Mouse (Mus musculus) kidney, postnatal 0 days (tissue): ENCODE measurements around the gene Nlgn2. TPM values are rescaled to one million over a fixed set of nuclear protein-coding genes. Genes with fewer than 3 reads are reported as not detected.

ENCODE experiments used
- ATAC-seq: fragments of 200-750 bp; cut with Nextera tagmentation; replicated peaks from 2 replicates; pipeline ENCODE4 v1.8.0; 2017; ENCODE audit warnings: low read depth, moderate number of reproducible peaks, moderate TSS enrichment, moderate library complexity; ENCODE audit not compliant: low FRiP score
- DNase-seq: peaks from one replicate; pipeline ENCODE4 v3.0.0-alpha.2; 2016; ENCODE audit warnings: low spot score
- H3K27ac ChIP-seq: fragments of 300-500 bp; sonication (generic); 2 replicates; pipeline ENCODE4 v1.5.1; 2014; ENCODE audit warnings: mild to moderate bottlenecking
- H3K27me3 ChIP-seq: fragments of 300-500 bp; sonication (generic); 2 replicates; pipeline ENCODE4 v1.6.1; 2014; ENCODE audit warnings: low read length, mixed read lengths; ENCODE audit not compliant: insufficient read depth
- H3K36me3 ChIP-seq: fragments of 300-500 bp; sonication (generic); 2 replicates; pipeline ENCODE4 v1.6.1; 2014; ENCODE audit warnings: low read length, mixed read lengths; ENCODE audit not compliant: insufficient read depth
- H3K4me1 ChIP-seq: fragments of 300-500 bp; sonication (generic); replicated peaks from 2 replicates; pipeline ENCODE4 v1.6.1; 2014; ENCODE audit warnings: antibody characterized with exemption, low read length, mixed read lengths; ENCODE audit not compliant: insufficient read depth
- H3K4me2 ChIP-seq: fragments of 300-500 bp; sonication (generic); 2 replicates; pipeline ENCODE4 v1.6.1; 2014; ENCODE audit warnings: mild to moderate bottlenecking, low read length, moderate library complexity, mixed read lengths
- H3K4me3 ChIP-seq: fragments of 300-500 bp; sonication (generic); replicated peaks from 2 replicates; pipeline ENCODE4 v1.5.1; 2014; ENCODE audit warnings: low read depth, low read length
- H3K9ac ChIP-seq: fragments of 300-500 bp; sonication (generic); 2 replicates; pipeline ENCODE4 v1.6.1; 2014; ENCODE audit warnings: low read depth, low read length
- H3K9me3 ChIP-seq: fragments of 300-500 bp; sonication (generic); replicated peaks from 2 replicates; pipeline ENCODE4 v1.6.1; 2016; ENCODE audit warnings: low read length, inconsistent platforms, mixed read lengths
- CTCF ChIP-seq: IDR thresholded peaks from 2 replicates; pipeline ENCODE4 v1.5.1; 2016; ENCODE audit warnings: antibody characterized with exemption, low read depth, mild to moderate bottlenecking, moderate library complexity
- WGBS: fragments of 180-500 bp; shearing (Covaris S2); extraction: QIAGEN DNeasy Blood & Tissue Kit; methylation state at CpG from one replicate; pipeline ENCODE4 v1.1.7; 2014; 5-methylcytosine and 5-hydroxymethylcytosine counted together
- polyA plus RNA-seq: library from polyadenylated mRNA; unstranded; fragments of >200 nt; fragmentation: Nextera tagmentation; extraction: Ambion mirVana; gene quantifications from 2 replicates; pipeline ENCODE4 v1.2.1, GENCODE M21; 2015

Gene Nlgn2
- polyA plus RNA-seq, 1 experiment from 2014 or later: 4.1 TPM

GRCm38 (mm10) chr11:69804972-69805909 is 32.3 kb downstream of the Nlgn2 start, which contains the start of gene Tmem102:
Gene Tmem102, minus strand, starts transcription at chr11:69805624.
- Histone ChIP-seq H3K27ac (no peak within 1 kb of the TSS), H3K4me3 (peak within 1 kb of the TSS; percentile 39), H3K27me3 (peaks cover 5% of the 10 kb centered on the region; the same call in 1 of the 2 replicates), H3K36me3 (no peaks in the 10 kb centered on the region), H3K4me1 (peaks cover 39% of the 10 kb centered on the region), H3K4me2 (peak within 1 kb of the TSS; percentile 93), H3K9ac (peak within 1 kb of the TSS; percentile 49), H3K9me3 (no peaks in the 10 kb centered on the region)
- TF ChIP-seq CTCF: 0 out of 2 replicates have a peak, but pooled peaks have one; percentile 13
- 8% methylated on average over 29 of the region's 29 CpGs for WGBS
- DNase-seq (peak; percentile 58), ATAC-seq (no peak; the same call in 1 of the 2 replicates)

GRCm38 (mm10) chr11:69804652-69804940 is 33.0 kb downstream of the Nlgn2 start:
- peaks cover 44% of the 10 kb centered on the region for H3K4me1 ChIP-seq

GRCm38 (mm10) chr11:69803786-69804651 is 33.6 kb downstream of the Nlgn2 start:
- WGBS: 1% methylated on average over 60 of the region's 60 CpGs
- ATAC-seq (peak; percentile 70), DNase-seq (peak; percentile 80)
- Histone ChIP-seq H3K9ac (peak overlapping the region; percentile 51), H3K27ac (0 out of 2 replicates have a peak overlapping the region, but pooled peaks have one; percentile 44), H3K4me3 (peak overlapping the region; percentile 39), H3K4me2 (peak overlapping the region; percentile 93), H3K36me3 (no peaks in the 10 kb centered on the region), H3K4me1 (peaks cover 44% of the 10 kb centered on the region), H3K9me3 (no peaks in the 10 kb centered on the region), H3K27me3 (peaks cover 5% of the 10 kb centered on the region; the same call in 1 of the 2 replicates)
- peak; percentile 77 for TF ChIP-seq CTCF

More at GRCm38 (mm10) chr11:69804652-69804940, 33.0 kb downstream of the Nlgn2 start:
- no peak overlapping the region for H3K27ac ChIP-seq
- ATAC-seq (no peak), DNase-seq (no peak)
- H3K9me3 ChIP-seq: no peaks in the 10 kb centered on the region
- H3K36me3 ChIP-seq: no peaks in the 10 kb centered on the region
- TF ChIP-seq CTCF: no peak
- WGBS: 10% methylated on average over 12 of the region's 12 CpGs
- H3K9ac ChIP-seq: peak overlapping the region; percentile 49
- peaks cover 5% of the 10 kb centered on the region; the same call in 1 of the 2 replicates for H3K27me3 ChIP-seq
- H3K4me2 ChIP-seq: peak overlapping the region; percentile 93
- H3K4me3 ChIP-seq: peak overlapping the region; percentile 39

GRCm38 (mm10) chr11:69803328-69803727 is 34.3 kb downstream of the Nlgn2 start:
- Histone ChIP-seq H3K4me3 (peak overlapping the region; percentile 39), H3K27ac (0 out of 2 replicates have a peak overlapping the region, but pooled peaks have one; percentile 44), H3K4me1 (peaks cover 44% of the 10 kb centered on the region), H3K9me3 (no peaks in the 10 kb centered on the region), H3K9ac (peak overlapping the region; percentile 51), H3K4me2 (peak overlapping the region; percentile 93), H3K27me3 (peaks cover 5% of the 10 kb centered on the region; the same call in 1 of the 2 replicates), H3K36me3 (no peaks in the 10 kb centered on the region)
- WGBS: 3% methylated on average over 12 of the region's 12 CpGs
- no peak for TF ChIP-seq CTCF
- DNase-seq: peak; percentile 21
- no peak; the same call in 1 of the 2 replicates for ATAC-seq

GRCm38 (mm10) chr11:69802648-69803105 is 34.9 kb downstream of the Nlgn2 start:
- ATAC-seq (no peak), DNase-seq (peak; percentile 91)
- Histone ChIP-seq H3K36me3 (no peaks in the 10 kb centered on the region), H3K9me3 (no peaks in the 10 kb centered on the region), H3K9ac (peak overlapping the region; percentile 51; the same call in 1 of the 2 replicates), H3K4me3 (peak overlapping the region; percentile 39), H3K4me1 (peaks cover 44% of the 10 kb centered on the region), H3K27ac (no peak overlapping the region), H3K4me2 (peak overlapping the region; percentile 93), H3K27me3 (peaks cover 5% of the 10 kb centered on the region; the same call in 1 of the 2 replicates)
- under 1% methylated on average over 33 of the region's 33 CpGs for WGBS
- no peak for TF ChIP-seq CTCF
